Mouse (Mus musculus) gastrocnemius, adult 2 months (tissue): ENCODE measurements around the gene Pdcd7. TPM values are rescaled to one million over a fixed set of nuclear protein-coding genes. Genes with fewer than 3 reads are reported as not detected.

Experiments
- DNase-seq: peaks from one replicate; pipeline ENCODE4 v3.0.0; 2022
- H3K27ac ChIP-seq: fragments of 200-600 bp; 2 replicates; pipeline ENCODE4 v1.8.1; 2022; ENCODE audit warnings: mild to moderate bottlenecking
- H3K4me3 ChIP-seq: fragments of 200-600 bp; 2 replicates; pipeline ENCODE4 v1.8.1; 2022; ENCODE audit warnings: mild to moderate bottlenecking, moderate library complexity
- CTCF ChIP-seq: fragments of 200-600 bp; IDR thresholded peaks from 2 replicates; pipeline ENCODE4 v1.8.1; 2022; ENCODE audit warnings: antibody characterized with exemption, mild to moderate bottlenecking, moderate library complexity
- intact Hi-C: fragments of 180-260 bp; cut with DNase I; formaldehyde crosslinking; loops from one replicate; pipeline ENCODE4 v1.15.1; 2025
- total RNA-seq, 2 experiments: library from RNA; stranded (reverse); gene quantifications; 2 replicates each; pipeline ENCODE4 v1.2.3; 2021

The Pdcd7 gene
- total RNA-seq, 2 experiments from 2014 or later, result 10.1 to 19.5 TPM

GRCm38 (mm10) chr9:65363684-65364083 is 17.8 kb downstream of the Pdcd7 start:
- no peak for DNase-seq
- Histone ChIP-seq H3K27ac (no peak overlapping the region), H3K4me3 (no peak overlapping the region)
- no peak for TF ChIP-seq CTCF
- intact Hi-C loops, result no loop called here

GRCm38 (mm10) chr9:65365721-65366120 is 19.8 kb downstream of the Pdcd7 start:
- no peak for TF ChIP-seq CTCF
- no peak for DNase-seq
- no peak overlapping the region for H3K27ac ChIP-seq
- intact Hi-C loops, result no loop called here
- H3K4me3 ChIP-seq, result no peak overlapping the region

- no peak overlapping the region for H3K27ac ChIP-seq
- DNase-seq, result no peak
- intact Hi-C loops, result loop anchor here (1.0 kb wide), 1 partner anchor 61 kb away; no protein-coding TSS in a partner anchor
- H3K4me3 ChIP-seq, result no peak overlapping the region
- no peak for TF ChIP-seq CTCF
Measured at GRCm38 (mm10) chr9:65371756-65372155, 25.9 kb downstream of the Pdcd7 start.

GRCm38 (mm10) chr9:65372449-65372848 is 26.5 kb downstream of the Pdcd7 start:
- peak; percentile 69 for TF ChIP-seq CTCF
- Histone ChIP-seq H3K4me3 (no peak overlapping the region), H3K27ac (no peak overlapping the region)
- intact Hi-C loops, result loop anchor here (1.0 kb wide), 1 partner anchor 60 kb away; no protein-coding TSS in a partner anchor
- DNase-seq, result peak; percentile 64

GRCm38 (mm10) chr9:65374468-65375162 is 28.7 kb downstream of the Pdcd7 start:
- H3K27ac ChIP-seq, result peak overlapping the region; percentile 87
- peak; percentile 84 for DNase-seq
- no peak for TF ChIP-seq CTCF
- intact Hi-C loops, result no loop called here
- peak overlapping the region; percentile 48 for H3K4me3 ChIP-seq

- TF ChIP-seq CTCF, result no peak
Measured at GRCm38 (mm10) chr9:65375163-65375934, 29.4 kb downstream of the Pdcd7 start.

GRCm38 (mm10) chr9:65381017-65381590 is 35.2 kb downstream of the Pdcd7 start:
- no peak for TF ChIP-seq CTCF
- intact Hi-C loops, result no loop called here
- Histone ChIP-seq H3K4me3 (no peak overlapping the region), H3K27ac (peak overlapping the region; percentile 85)
- peak; percentile 61 for DNase-seq

More at GRCm38 (mm10) chr9:65375163-65375934, 29.4 kb downstream of the Pdcd7 start:
- Histone ChIP-seq H3K27ac (peak overlapping the region; percentile 87), H3K4me3 (peak overlapping the region; percentile 48)
- intact Hi-C loops, result no loop called here
- peak; percentile 50 for DNase-seq

- intact Hi-C loops, result no loop called here
- H3K27ac ChIP-seq, result peak overlapping the region; percentile 85
Measured at GRCm38 (mm10) chr9:65382031-65382750, 36.3 kb downstream of the Pdcd7 start.

GRCm38 (mm10) chr9:65382751-65383097 is 36.8 kb downstream of the Pdcd7 start:
- DNase-seq, result peak; percentile 64

More at GRCm38 (mm10) chr9:65382031-65382750, 36.3 kb downstream of the Pdcd7 start:
- no peak for TF ChIP-seq CTCF
- no peak overlapping the region for H3K4me3 ChIP-seq
- peak; percentile 60 for DNase-seq

GRCm38 (mm10) chr9:65384276-65384675 is 38.4 kb downstream of the Pdcd7 start:
- peak overlapping the region; percentile 88 for H3K27ac ChIP-seq
- no peak for TF ChIP-seq CTCF
- intact Hi-C loops, result no loop called here
- peak overlapping the region; percentile 35 for H3K4me3 ChIP-seq
- DNase-seq, result peak; percentile 86

More at GRCm38 (mm10) chr9:65382751-65383097, 36.8 kb downstream of the Pdcd7 start:
- peak overlapping the region; percentile 85 for H3K27ac ChIP-seq
- intact Hi-C loops, result no loop called here
- no peak overlapping the region for H3K4me3 ChIP-seq
- no peak for TF ChIP-seq CTCF

GRCm38 (mm10) chr9:65386373-65387140 is 40.7 kb downstream of the Pdcd7 start:
- Histone ChIP-seq H3K27ac (peak overlapping the region; percentile 73), H3K4me3 (no peak overlapping the region)
- DNase-seq, result no peak
- TF ChIP-seq CTCF, result 0 out of 2 replicates have a peak, but pooled peaks have one; percentile 2
- intact Hi-C loops, result no loop called here
